Mouse (Mus musculus) embryonic facial prominence, embryonic 12.5 days (tissue): ENCODE data around the gene Acbd4. TPM values are rescaled to one million over a fixed set of nuclear protein-coding genes. Genes with fewer than 3 reads are reported as not detected.
A peak's percentile ranks its signal among the peaks of the same experiment; 100 is the strongest.

Experiments
- ATAC-seq: fragments of 200-750 bp; cut with Nextera tagmentation; 2 replicates; pipeline ENCODE4 v1.8.0; 2017; ENCODE audit not compliant: insufficient number of reproducible peaks, insufficient read depth, low FRiP score, low TSS enrichment
- H3K27ac ChIP-seq: fragments of 300-500 bp; sonication (generic); 2 replicates; pipeline ENCODE4 v1.5.1; 2016; ENCODE audit warnings: mild to moderate bottlenecking
- H3K27me3 ChIP-seq: fragments of 300-500 bp; sonication (generic); 2 replicates; pipeline ENCODE4 v1.6.1; 2016; ENCODE audit warnings: mild to moderate bottlenecking, moderate library complexity
- H3K36me3 ChIP-seq: fragments of 300-500 bp; sonication (generic); 2 replicates; pipeline ENCODE4 v1.6.1; 2016; ENCODE audit warnings: mild to moderate bottlenecking
- H3K4me1 ChIP-seq: fragments of 300-500 bp; sonication (generic); 2 replicates; pipeline ENCODE4 v1.6.1; 2016
- H3K4me2 ChIP-seq: fragments of 300-500 bp; sonication (generic); replicated peaks from 2 replicates; pipeline ENCODE4 v1.6.1; 2016; ENCODE audit warnings: mild to moderate bottlenecking, moderate library complexity
- H3K4me3 ChIP-seq: fragments of 300-500 bp; sonication (generic); 2 replicates; pipeline ENCODE4 v1.5.1; 2016; ENCODE audit warnings: mild to moderate bottlenecking
- H3K9ac ChIP-seq: fragments of 300-500 bp; sonication (generic); 2 replicates; pipeline ENCODE4 v1.6.1; 2016; ENCODE audit warnings: mild to moderate bottlenecking, moderate library complexity
- H3K9me3 ChIP-seq: fragments of 300-500 bp; sonication (generic); 2 replicates; pipeline ENCODE4 v1.6.1; 2016; ENCODE audit warnings: mild to moderate bottlenecking, moderate library complexity
- WGBS: fragments of 180-500 bp; shearing (Covaris S2); methylation state at CpG from one replicate; pipeline ENCODE4 v1.1.7; 2016; 5-methylcytosine and 5-hydroxymethylcytosine counted together
- polyA plus RNA-seq: library from polyadenylated mRNA; unstranded; fragments of >200 nt; fragmentation: Nextera tagmentation; extraction: Ambion mirVana; gene quantifications from 2 replicates; pipeline ENCODE4 v1.2.1, GENCODE M21; 2016

Acbd4 gene
- polyA plus RNA-seq, 1 experiment from 2014 or later, result 9.7 TPM

DNA sequence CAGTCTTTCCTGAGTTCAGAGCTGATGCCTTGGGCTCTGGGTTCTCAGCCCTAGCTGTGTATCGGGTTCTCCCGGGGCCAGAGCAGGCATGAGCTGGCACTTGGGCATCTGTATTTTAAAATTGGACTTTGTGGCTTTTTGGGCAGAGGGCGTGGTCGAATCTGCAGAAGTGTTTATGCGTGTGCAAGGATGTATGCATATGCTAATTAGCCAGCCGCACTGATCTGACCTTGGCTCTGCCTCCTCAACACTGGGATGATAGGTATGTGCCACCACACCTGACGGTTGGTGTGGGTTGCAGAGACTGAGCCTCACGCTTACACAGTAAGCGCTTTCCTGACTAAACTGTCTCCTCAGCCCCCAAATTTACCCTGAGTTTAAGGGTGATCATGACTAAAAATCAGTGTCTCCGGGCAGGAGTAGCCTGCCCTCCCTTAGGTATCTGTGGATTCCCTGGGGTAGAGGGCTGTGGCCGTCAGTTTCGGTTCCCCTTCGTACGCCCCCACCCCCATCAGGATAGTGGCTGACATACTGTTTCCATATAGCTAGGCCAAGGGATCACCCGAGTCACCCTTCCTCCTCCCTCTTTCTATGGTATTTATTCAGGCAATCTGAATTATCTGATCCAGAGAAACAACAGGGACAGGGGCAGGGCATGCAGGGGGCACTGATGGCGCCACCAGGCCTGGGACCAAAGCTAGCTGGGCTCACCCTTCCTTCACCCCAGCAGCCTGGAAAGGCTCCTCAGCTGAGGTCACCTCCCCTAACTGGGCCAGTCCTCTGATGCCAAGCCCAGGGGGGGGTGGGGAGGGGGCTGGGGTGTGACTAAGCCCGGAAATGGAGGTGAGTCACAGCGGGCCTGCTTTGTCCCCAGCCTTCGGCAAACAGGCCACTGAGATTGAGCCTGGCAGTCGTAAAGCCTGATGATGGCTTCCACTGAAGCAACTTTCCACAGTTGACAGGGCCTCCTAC, 7.3 kb upstream of the Acbd4 start:
- WGBS, result 64% methylated on average over 20 of the region's 20 CpGs
- no peak overlapping the region for H3K4me3 ChIP-seq
- H3K9me3 ChIP-seq, result no peaks in the 10 kb centered on the region
- H3K4me2 ChIP-seq, result no peak overlapping the region
- no peaks in the 10 kb centered on the region for H3K36me3 ChIP-seq
- H3K4me1 ChIP-seq, result peaks cover 20% of the 10 kb centered on the region; the same call in 1 of the 2 replicates
- no peak overlapping the region for H3K9ac ChIP-seq
- no peak for ATAC-seq
- H3K27me3 ChIP-seq, result peaks cover 19% of the 10 kb centered on the region
- no peak overlapping the region for H3K27ac ChIP-seq

DNA sequence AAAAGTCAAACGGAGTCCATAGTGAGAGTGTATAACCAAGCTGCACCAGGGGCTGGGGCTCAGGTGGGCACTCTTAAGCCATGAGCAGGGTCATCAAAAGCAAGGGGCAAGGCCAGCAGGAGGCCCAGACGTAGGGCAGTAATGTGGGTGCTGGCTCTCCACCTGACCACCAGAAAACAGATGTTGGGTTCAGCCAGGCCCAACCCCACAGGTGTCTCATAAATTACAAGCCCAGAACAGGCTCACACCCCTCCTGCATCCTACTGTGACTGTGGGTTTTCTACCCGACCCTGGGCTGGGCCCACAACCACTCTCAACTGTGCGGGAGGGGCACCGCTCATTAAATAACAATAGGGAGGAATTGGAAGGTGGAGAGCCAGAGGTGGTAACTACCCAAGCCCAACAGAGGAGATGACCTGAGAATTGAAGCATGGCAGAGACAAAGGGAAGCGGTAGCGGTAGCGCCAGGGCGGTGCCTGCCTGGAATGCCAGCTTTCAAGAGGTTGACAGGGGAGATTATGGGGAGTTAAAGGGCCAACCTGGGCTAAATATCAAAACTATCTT, 6.3 kb upstream of the Acbd4 start:
- no peak overlapping the region for H3K4me3 ChIP-seq
- no peak for ATAC-seq
- 67% methylated on average over 9 of the region's 9 CpGs for WGBS
- H3K36me3 ChIP-seq, result no peaks in the 10 kb centered on the region
- no peak overlapping the region for H3K9ac ChIP-seq
- no peak overlapping the region for H3K27ac ChIP-seq
- H3K27me3 ChIP-seq, result peaks cover 29% of the 10 kb centered on the region
- peaks cover 21% of the 10 kb centered on the region; the same call in 1 of the 2 replicates for H3K4me1 ChIP-seq
- no peak overlapping the region for H3K4me2 ChIP-seq
- no peaks in the 10 kb centered on the region for H3K9me3 ChIP-seq

DNA sequence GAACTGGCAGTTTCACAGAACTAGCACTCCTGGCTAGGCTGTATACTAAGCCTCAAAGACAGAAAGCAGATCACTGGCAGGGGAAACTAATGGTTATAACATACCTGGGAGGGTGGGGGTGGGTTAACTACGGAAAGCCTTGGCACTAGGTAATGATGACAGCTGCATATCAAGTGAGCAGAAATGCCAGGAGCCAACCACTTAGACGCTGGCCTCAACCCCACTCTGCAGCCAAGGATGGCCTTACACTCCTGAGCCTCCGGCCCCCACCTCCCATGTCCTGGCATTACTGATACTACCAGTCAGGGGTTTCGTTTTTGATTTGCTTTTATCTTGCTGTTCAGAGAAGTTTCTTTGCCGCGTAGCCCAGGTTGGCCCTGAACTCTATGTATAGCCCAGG, 5.7 kb upstream of the Acbd4 start:
- H3K4me2 ChIP-seq, result no peak overlapping the region
- ATAC-seq, result no peak
- no peak overlapping the region for H3K9ac ChIP-seq
- no peaks in the 10 kb centered on the region for H3K9me3 ChIP-seq
- H3K27me3 ChIP-seq, result peaks cover 35% of the 10 kb centered on the region
- peaks cover 21% of the 10 kb centered on the region; the same call in 1 of the 2 replicates for H3K4me1 ChIP-seq
- no peak overlapping the region for H3K27ac ChIP-seq
- no peak overlapping the region for H3K4me3 ChIP-seq
- 89% methylated on average over 6 of the region's 6 CpGs for WGBS
- H3K36me3 ChIP-seq, result no peaks in the 10 kb centered on the region

DNA sequence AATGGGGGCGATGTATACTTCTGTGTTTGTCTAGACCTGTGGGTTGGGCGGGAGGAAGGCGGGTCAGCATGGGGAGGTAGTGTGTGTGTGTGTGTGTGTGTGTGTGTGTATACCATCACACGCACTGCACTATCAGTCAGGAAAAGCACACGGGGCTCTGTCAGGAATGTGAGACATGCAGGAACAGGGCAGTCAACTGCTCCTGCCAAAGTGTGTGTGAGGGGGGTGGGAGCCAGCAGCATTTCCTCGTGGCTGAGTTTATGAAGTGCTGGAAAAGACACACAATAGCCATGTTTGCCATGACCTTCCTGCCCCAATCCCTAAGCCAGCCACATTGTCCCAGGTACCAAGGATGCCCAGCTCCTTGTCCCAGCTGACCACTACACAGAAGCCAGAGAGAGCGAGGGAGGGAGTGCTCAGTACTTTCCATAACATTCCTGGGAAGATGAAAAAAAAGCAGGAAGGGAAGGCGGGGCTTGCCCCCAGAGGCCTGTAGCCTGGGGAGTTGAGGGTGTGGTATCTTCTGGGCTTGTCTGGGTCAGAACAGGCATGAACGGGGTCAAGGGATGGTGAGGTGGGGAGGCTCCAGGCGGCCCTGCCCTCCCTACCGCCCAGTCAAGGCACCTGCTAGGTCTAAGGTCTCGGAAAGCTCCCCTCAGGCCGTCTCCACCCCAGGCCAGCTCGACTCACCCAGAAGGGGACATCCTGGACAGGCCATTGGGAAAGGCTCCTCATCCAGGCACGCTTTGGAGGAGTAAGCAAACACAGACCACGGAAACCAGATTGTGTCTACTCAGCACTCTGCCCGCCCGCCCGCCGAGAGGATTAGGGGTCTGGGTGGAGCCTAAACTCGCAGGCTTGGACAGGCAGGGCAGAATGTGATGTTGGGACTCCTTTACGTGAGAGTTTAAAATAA, 4.2 kb upstream of the Acbd4 start:
- H3K27me3 ChIP-seq, result peaks cover 45% of the 10 kb centered on the region

DNA sequence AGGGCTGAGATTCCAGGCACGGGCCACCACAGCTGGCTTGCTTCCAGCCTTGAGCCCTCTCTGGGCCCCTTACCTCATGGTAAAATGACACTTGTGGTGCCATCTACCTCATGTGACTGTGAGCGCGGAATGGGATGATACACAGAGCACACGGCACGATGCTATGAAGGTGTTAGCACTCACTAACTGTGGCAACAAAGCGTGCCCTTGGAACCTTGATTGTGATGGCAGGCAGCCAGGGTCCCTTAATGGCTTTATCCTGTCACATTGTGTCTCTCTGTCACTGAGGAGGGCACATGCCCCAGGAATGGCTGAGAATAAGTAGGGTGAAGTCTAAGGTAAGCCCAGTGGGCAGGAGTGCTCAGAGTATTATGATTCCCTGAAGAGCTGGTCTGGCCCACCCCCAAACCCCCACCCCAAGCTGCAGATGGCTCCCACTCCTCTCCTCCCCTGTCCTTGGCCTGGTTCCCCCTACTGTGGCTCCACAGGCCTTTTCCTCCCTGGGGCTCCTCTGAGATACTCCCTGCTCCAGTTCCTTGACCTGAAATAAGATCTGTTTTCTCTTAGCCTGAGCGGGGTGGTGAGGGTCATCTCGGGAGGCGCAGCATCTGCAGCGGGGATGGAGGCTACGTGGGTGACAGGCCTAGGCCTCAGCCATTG, 2.8 kb upstream of the Acbd4 start:
- Histone ChIP-seq H3K27me3 (peaks cover 46% of the 10 kb centered on the region), H3K9me3 (no peaks in the 10 kb centered on the region), H3K4me1 (peaks cover 33% of the 10 kb centered on the region; the same call in 1 of the 2 replicates), H3K9ac (no peak overlapping the region), H3K27ac (no peak overlapping the region), H3K4me3 (no peak overlapping the region), H3K36me3 (no peaks in the 10 kb centered on the region), H3K4me2 (no peak overlapping the region)
- 57% methylated on average over 11 of the region's 11 CpGs for WGBS
- ATAC-seq, result no peak

More for the DNA sequence above, 4.2 kb upstream of the Acbd4 start:
- no peaks in the 10 kb centered on the region for H3K9me3 ChIP-seq
- no peak overlapping the region for H3K9ac ChIP-seq
- no peak; the same call in 1 of the 2 replicates for ATAC-seq
- H3K4me1 ChIP-seq, result peaks cover 33% of the 10 kb centered on the region; the same call in 1 of the 2 replicates
- 0 out of 2 replicates have a peak overlapping the region, but pooled peaks have one; percentile 4 for H3K4me3 ChIP-seq
- H3K36me3 ChIP-seq, result no peaks in the 10 kb centered on the region
- WGBS, result 22% methylated on average over 22 of the region's 22 CpGs
- peak overlapping the region; percentile 28; the same call in 1 of the 2 replicates for H3K4me2 ChIP-seq
- peak overlapping the region; percentile 70; the same call in 1 of the 2 replicates for H3K27ac ChIP-seq

DNA sequence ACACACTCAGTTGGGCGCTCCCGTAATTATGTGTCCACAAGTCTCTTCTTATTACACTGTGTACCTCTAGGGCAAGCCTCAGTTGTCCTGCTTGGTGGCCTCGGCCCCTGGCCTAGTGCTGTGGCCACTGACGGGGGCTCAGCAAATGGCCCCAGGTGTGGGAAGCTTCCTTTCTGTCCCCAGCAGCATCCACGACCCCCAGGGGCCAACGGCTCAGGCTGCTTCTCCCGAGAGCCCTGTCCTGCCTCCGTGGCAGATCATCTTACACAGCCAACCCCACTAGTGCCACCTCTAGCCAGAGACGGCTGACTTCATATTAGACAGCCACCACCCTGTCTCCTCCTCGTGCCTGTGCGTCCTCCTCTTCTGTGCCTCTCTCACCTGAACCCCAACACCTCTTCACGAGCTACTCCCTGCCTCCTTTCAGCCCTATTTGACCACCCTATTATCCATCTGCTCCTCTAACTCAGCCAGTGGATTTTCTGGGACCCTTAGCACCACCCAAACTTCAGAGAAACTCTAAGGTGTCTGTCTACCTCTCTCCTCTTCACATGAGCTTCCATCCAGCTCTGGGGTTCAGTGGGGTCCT, 2.0 kb upstream of the Acbd4 start:
- WGBS, result 36% methylated on average over 12 of the region's 12 CpGs
- Histone ChIP-seq H3K4me2 (no peak overlapping the region), H3K27ac (no peak overlapping the region), H3K9ac (no peak overlapping the region), H3K4me3 (no peak overlapping the region), H3K36me3 (no peaks in the 10 kb centered on the region), H3K4me1 (peaks cover 29% of the 10 kb centered on the region; the same call in 1 of the 2 replicates), H3K9me3 (no peaks in the 10 kb centered on the region), H3K27me3 (peaks cover 51% of the 10 kb centered on the region)
- ATAC-seq, result no peak

DNA sequence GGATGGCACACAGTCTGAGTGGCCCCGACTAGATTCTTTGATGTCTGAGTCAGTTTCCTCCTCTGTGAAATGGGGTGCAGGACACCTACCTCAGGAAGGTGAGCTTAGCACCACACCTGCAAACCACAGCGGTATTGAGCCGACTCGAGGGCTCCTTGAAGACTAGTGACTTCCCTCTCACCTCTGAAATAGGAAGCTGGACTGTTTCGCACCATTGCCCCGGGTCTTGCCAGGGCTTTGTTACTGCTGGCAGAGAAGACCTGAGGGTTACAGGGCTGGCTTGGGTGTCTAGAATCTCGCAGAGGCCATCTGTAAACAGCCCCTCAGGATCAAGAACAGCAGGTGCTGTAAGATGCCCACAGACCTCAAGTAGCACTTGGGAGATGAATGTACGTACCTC, 1.1 kb upstream of the Acbd4 start:
- H3K4me1 ChIP-seq, result peaks cover 32% of the 10 kb centered on the region; the same call in 1 of the 2 replicates
- H3K4me3 ChIP-seq, result no peak overlapping the region
- no peak for ATAC-seq
- no peak overlapping the region for H3K27ac ChIP-seq
- no peak overlapping the region; the same call in 1 of the 2 replicates for H3K4me2 ChIP-seq
- H3K36me3 ChIP-seq, result no peaks in the 10 kb centered on the region
- WGBS, result 74% methylated on average over 8 of the region's 8 CpGs
- H3K9ac ChIP-seq, result no peak overlapping the region
- H3K9me3 ChIP-seq, result no peaks in the 10 kb centered on the region
- H3K27me3 ChIP-seq, result peaks cover 55% of the 10 kb centered on the region

DNA sequence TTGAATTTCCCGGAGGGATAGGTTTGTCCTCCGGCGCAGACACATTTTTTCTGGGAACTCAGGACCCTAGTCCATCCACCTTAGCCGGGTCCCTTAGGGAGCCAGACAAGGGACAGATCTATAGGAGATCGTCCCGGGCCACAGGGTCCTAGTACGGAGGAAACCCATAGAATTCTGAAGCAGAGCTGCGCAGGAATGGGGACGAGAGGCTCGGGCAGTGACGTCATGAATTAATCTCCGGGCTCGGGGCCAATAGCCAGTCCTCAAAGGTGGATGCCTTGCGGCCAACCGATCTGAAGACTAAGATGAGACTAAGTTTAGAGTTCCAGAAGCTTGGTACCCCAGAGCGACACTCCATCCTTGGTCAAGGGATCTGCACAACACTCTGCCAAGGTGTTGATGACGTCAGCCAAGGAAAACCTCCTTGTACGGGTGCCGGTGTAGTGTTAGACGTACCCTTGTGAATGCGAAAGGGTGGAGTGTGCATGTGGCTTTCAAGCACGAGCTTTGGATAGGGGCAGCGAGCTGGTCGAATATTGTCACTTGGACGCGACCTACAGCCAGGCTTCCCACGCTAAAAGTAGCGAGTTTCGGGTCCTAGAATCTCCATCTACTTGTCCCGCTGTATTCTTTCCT, 502 bp downstream of the Acbd4 start:
- Histone ChIP-seq H3K4me2 (peak overlapping the region; percentile 82), H3K36me3 (no peaks in the 10 kb centered on the region), H3K4me3 (peak overlapping the region; percentile 52), H3K27ac (no peak overlapping the region), H3K27me3 (peaks cover 51% of the 10 kb centered on the region), H3K9ac (peak overlapping the region; percentile 61; the same call in 1 of the 2 replicates), H3K4me1 (peaks cover 32% of the 10 kb centered on the region; the same call in 1 of the 2 replicates), H3K9me3 (no peaks in the 10 kb centered on the region)
- 3% methylated on average over 30 of the region's 30 CpGs for WGBS
- no peak for ATAC-seq

DNA sequence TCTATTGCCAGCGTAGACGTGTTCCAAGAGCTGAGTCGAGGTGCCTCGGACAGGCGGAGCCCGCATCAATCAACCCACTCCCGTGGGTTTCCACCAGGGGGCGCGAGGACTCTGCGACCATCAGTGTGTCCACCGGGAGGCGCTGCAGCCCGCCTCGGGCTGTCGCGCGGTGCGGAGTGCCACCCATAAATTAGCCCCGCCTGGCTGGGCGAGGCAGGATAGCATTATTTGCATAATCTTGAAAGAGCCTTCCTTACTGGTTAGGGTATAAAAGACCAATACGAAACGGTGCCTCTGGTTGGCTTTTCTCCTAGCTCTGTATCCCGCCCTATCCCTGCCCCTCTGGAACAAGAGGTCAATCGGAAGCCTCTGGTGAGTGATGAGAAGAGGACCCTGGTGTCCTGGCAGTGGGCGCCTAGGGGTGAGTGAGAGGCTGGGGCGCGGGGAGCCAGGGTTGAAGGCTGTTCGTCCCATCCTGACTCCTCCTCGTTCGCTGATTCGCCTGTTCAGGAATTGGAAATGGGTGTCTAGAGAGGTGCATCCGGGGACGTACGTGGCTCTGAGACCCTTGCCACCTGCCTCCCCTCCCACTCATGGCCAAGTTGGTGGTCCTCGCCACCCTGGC, 1.4 kb downstream of the Acbd4 start:
- H3K4me3 ChIP-seq, result peak overlapping the region; percentile 39
- peak; percentile 81 for ATAC-seq
- no peaks in the 10 kb centered on the region for H3K9me3 ChIP-seq
- peaks cover 26% of the 10 kb centered on the region; the same call in 1 of the 2 replicates for H3K4me1 ChIP-seq
- H3K27me3 ChIP-seq, result peaks cover 43% of the 10 kb centered on the region
- H3K27ac ChIP-seq, result no peak overlapping the region
- no peak overlapping the region for H3K9ac ChIP-seq
- no peaks in the 10 kb centered on the region for H3K36me3 ChIP-seq
- under 1% methylated on average over 35 of the region's 35 CpGs for WGBS
- peak overlapping the region; percentile 82 for H3K4me2 ChIP-seq

DNA sequence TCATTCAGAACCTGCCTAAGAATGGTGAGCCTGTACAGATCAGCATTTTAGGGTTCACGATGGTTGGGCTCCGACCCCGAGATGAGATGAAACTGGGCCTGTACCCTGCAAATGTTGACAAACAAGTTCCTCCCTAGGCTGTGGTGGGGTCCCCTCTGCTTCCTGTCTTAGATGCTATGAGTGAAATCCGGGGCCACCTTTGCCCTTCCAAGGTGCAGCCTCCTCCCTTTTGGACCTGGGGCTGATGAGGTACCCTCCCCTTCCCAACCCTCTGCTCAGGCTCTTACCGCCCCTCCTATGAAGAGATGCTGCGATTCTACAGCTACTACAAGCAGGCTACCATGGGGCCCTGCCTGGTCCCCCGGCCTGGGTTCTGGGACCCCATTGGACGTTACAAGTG, 2.1 kb downstream of the Acbd4 start:
- no peak overlapping the region for H3K27ac ChIP-seq
- H3K4me3 ChIP-seq, result peak overlapping the region; percentile 39; the same call in 1 of the 2 replicates
- H3K4me1 ChIP-seq, result peaks cover 23% of the 10 kb centered on the region; the same call in 1 of the 2 replicates
- WGBS, result 58% methylated on average over 8 of the region's 8 CpGs
- peaks cover 43% of the 10 kb centered on the region for H3K27me3 ChIP-seq
- no peaks in the 10 kb centered on the region for H3K36me3 ChIP-seq
- ATAC-seq, result no peak
- H3K9ac ChIP-seq, result no peak overlapping the region
- no peaks in the 10 kb centered on the region for H3K9me3 ChIP-seq
- H3K4me2 ChIP-seq, result peak overlapping the region; percentile 82
